Mouse (Mus musculus): ENCODE measurements around the gene Coro2b. TPM values are rescaled to one million over a fixed set of nuclear protein-coding genes. Genes with fewer than 3 reads are reported as not detected.

Gene Coro2b
- polyA plus RNA-seq, 1 experiment from 2014 or later = 15.3 TPM

GRCm38 (mm10) chr9:62466053-62466452 is 70.8 kb downstream of the Coro2b start:
- no peak for ATAC-seq (ENCODE audit: low FRiP score)
- WGBS = 90% methylated on average over 8 of the region's 8 CpGs
- H3K27me3 ChIP-seq (ENCODE audit: control insufficient read depth, insufficient read depth, low read length) = no peaks in the 10 kb centered on the region

DNA sequence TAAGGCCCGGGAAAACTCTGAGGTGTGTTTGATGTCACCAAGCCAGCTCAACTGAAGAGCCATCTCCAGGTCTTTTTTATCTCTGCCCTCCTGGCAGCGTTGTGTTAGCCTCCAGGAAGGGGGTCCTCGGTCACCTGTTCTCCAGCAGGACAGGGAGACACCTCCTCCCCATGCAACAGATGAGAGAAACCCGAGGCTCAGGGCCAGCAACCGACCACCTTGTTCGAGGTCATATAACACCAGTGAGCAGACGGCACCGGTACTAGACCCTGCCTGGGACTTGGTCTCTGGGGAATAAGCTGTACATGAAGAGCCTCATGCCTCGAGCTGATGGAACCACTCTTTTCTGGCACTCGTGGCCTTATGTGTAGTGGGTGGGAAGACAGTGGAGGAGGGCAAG is 72.1 kb downstream of the Coro2b start:
- no peaks in the 10 kb centered on the region for H3K36me3 ChIP-seq (ENCODE audit: control insufficient read depth, insufficient read depth, low read length)
- no peaks in the 10 kb centered on the region for H3K27me3 ChIP-seq (ENCODE audit: control insufficient read depth, insufficient read depth, low read length)
- 80% methylated on average over 10 of the region's 10 CpGs for WGBS
- H3K4me3 ChIP-seq (ENCODE audit: low read depth, low read length) = no peak overlapping the region
- no peak for DNase-seq (ENCODE audit: low spot score, missing footprints)
- no peak for ATAC-seq (ENCODE audit: low FRiP score)
- no peak overlapping the region for H3K9ac ChIP-seq (ENCODE audit: low read length)
- H3K4me2 ChIP-seq = no peak overlapping the region
- H3K27ac ChIP-seq (ENCODE audit: low read depth, low read length) = no peak overlapping the region
- H3K9me3 ChIP-seq (ENCODE audit: control insufficient read depth, low read length) = no peaks in the 10 kb centered on the region
- H3K4me1 ChIP-seq (ENCODE audit: control insufficient read depth, insufficient read depth, low read length) = peaks cover 7% of the 10 kb centered on the region

More at GRCm38 (mm10) chr9:62466053-62466452, 70.8 kb downstream of the Coro2b start:
- Histone ChIP-seq H3K4me1 (ENCODE audit: control insufficient read depth, insufficient read depth, low read length) (peaks cover 7% of the 10 kb centered on the region), H3K4me2 (no peak overlapping the region), H3K9ac (ENCODE audit: low read length) (no peak overlapping the region), H3K9me3 (ENCODE audit: control insufficient read depth, low read length) (no peaks in the 10 kb centered on the region), H3K4me3 (ENCODE audit: low read depth, low read length) (no peak overlapping the region), H3K27ac (ENCODE audit: low read depth, low read length) (no peak overlapping the region), H3K36me3 (ENCODE audit: control insufficient read depth, insufficient read depth, low read length) (no peaks in the 10 kb centered on the region)
- DNase-seq (ENCODE audit: low spot score, missing footprints) = no peak

DNA sequence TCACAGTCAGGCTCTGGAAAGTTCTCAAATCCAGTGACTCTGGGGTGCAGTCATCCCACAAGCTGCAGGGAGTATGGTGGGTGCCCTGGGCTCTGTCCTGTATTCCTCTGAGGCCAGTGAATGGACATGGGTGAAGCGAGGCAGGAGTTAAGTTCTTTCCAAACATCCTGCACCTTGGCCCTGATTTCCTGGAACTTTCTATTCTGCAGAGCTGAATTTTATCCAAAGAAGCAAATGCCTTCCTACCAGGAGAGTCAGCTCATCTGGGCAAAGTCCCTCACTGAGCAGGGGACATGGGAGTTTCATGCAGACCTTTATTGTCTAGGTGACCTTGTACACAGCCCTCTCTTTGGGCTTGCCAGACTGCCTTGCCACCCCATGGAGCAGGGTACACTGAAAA is 75.1 kb downstream of the Coro2b start:
- DNase-seq (ENCODE audit: low spot score, missing footprints) = peak; percentile 49
- no peak overlapping the region for H3K27ac ChIP-seq (ENCODE audit: low read depth, low read length)
- no peaks in the 10 kb centered on the region for H3K9me3 ChIP-seq (ENCODE audit: control insufficient read depth, low read length)
- H3K9ac ChIP-seq (ENCODE audit: low read length) = no peak overlapping the region
- no peaks in the 10 kb centered on the region for H3K36me3 ChIP-seq (ENCODE audit: control insufficient read depth, insufficient read depth, low read length)
- H3K4me3 ChIP-seq (ENCODE audit: low read depth, low read length) = no peak overlapping the region
- 96% methylated on average over 1 of the region's 1 CpGs for WGBS
- H3K4me2 ChIP-seq = no peak overlapping the region
- H3K4me1 ChIP-seq (ENCODE audit: control insufficient read depth, insufficient read depth, low read length) = no peaks in the 10 kb centered on the region
- no peaks in the 10 kb centered on the region for H3K27me3 ChIP-seq (ENCODE audit: control insufficient read depth, insufficient read depth, low read length)
- no peak for ATAC-seq (ENCODE audit: low FRiP score)

- DNase-seq (ENCODE audit: low spot score, missing footprints) (no peak), ATAC-seq (ENCODE audit: low FRiP score) (no peak)
- H3K27ac ChIP-seq (ENCODE audit: low read depth, low read length) = no peak overlapping the region
- H3K9ac ChIP-seq (ENCODE audit: low read length) = no peak overlapping the region
- no peak overlapping the region for H3K4me2 ChIP-seq
- H3K9me3 ChIP-seq (ENCODE audit: control insufficient read depth, low read length) = no peaks in the 10 kb centered on the region
- H3K4me1 ChIP-seq (ENCODE audit: control insufficient read depth, insufficient read depth, low read length) = no peaks in the 10 kb centered on the region
- WGBS = 85% methylated on average over 8 of the region's 8 CpGs
- no peaks in the 10 kb centered on the region for H3K36me3 ChIP-seq (ENCODE audit: control insufficient read depth, insufficient read depth, low read length)
- H3K27me3 ChIP-seq (ENCODE audit: control insufficient read depth, insufficient read depth, low read length) = no peaks in the 10 kb centered on the region
- H3K4me3 ChIP-seq (ENCODE audit: low read depth, low read length) = no peak overlapping the region
Observed at GRCm38 (mm10) chr9:62461095-62461494, 75.7 kb downstream of the Coro2b start.

DNA sequence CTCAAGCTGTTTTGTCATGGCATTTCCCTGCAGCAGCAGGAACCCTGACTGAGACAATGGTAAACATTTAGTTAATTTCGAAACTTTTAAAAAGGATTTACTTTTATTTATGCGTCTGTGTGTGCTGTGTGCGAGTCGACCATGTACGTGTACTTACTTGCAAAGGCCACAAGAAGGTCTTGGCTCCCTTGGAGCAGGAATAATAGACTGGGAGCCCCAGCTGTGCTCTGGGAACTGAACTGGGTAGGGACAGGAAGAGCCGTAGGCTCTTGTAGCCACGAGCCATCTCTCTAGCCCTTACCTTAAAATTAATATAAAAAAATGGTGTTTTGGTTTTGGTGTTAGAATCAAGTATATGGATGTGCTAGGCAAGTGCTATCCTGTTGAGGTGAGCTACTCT is 76.8 kb downstream of the Coro2b start:
- WGBS = 71% methylated on average over 7 of the region's 7 CpGs
- Histone ChIP-seq H3K4me3 (ENCODE audit: low read depth, low read length) (no peak overlapping the region), H3K27me3 (ENCODE audit: control insufficient read depth, insufficient read depth, low read length) (no peaks in the 10 kb centered on the region), H3K9ac (ENCODE audit: low read length) (no peak overlapping the region), H3K9me3 (ENCODE audit: control insufficient read depth, low read length) (no peaks in the 10 kb centered on the region), H3K27ac (ENCODE audit: low read depth, low read length) (no peak overlapping the region), H3K4me2 (no peak overlapping the region), H3K4me1 (ENCODE audit: control insufficient read depth, insufficient read depth, low read length) (no peaks in the 10 kb centered on the region; the same call in 1 of the 2 replicates), H3K36me3 (ENCODE audit: control insufficient read depth, insufficient read depth, low read length) (no peaks in the 10 kb centered on the region)
- DNase-seq (ENCODE audit: low spot score, missing footprints) = no peak
- no peak for ATAC-seq (ENCODE audit: low FRiP score)

GRCm38 (mm10) chr9:62458457-62458856 is 78.4 kb downstream of the Coro2b start:
- H3K9me3 ChIP-seq (ENCODE audit: control insufficient read depth, low read length) = no peaks in the 10 kb centered on the region
- no peaks in the 10 kb centered on the region for H3K27me3 ChIP-seq (ENCODE audit: control insufficient read depth, insufficient read depth, low read length)
- H3K9ac ChIP-seq (ENCODE audit: low read length) = no peak overlapping the region
- H3K4me2 ChIP-seq = no peak overlapping the region
- no peak overlapping the region for H3K27ac ChIP-seq (ENCODE audit: low read depth, low read length)
- no peak overlapping the region for H3K4me3 ChIP-seq (ENCODE audit: low read depth, low read length)
- H3K36me3 ChIP-seq (ENCODE audit: control insufficient read depth, insufficient read depth, low read length) = no peaks in the 10 kb centered on the region
- DNase-seq (ENCODE audit: low spot score, missing footprints) (no peak), ATAC-seq (ENCODE audit: low FRiP score) (no peak)
- WGBS = 97% methylated on average over 3 of the region's 3 CpGs
- H3K4me1 ChIP-seq (ENCODE audit: control insufficient read depth, insufficient read depth, low read length) = no peaks in the 10 kb centered on the region; the same call in 1 of the 2 replicates

GRCm38 (mm10) chr9:62456015-62456414 is 80.8 kb downstream of the Coro2b start:
- DNase-seq (ENCODE audit: low spot score, missing footprints) (no peak), ATAC-seq (ENCODE audit: low FRiP score) (peak; percentile 58; the same call in 1 of the 2 replicates)
- H3K27me3 ChIP-seq (ENCODE audit: control insufficient read depth, insufficient read depth, low read length) = no peaks in the 10 kb centered on the region
- H3K36me3 ChIP-seq (ENCODE audit: control insufficient read depth, insufficient read depth, low read length) = no peaks in the 10 kb centered on the region
- H3K9me3 ChIP-seq (ENCODE audit: control insufficient read depth, low read length) = no peaks in the 10 kb centered on the region
- 61% methylated on average over 5 of the region's 5 CpGs for WGBS
- H3K9ac ChIP-seq (ENCODE audit: low read length) = no peak overlapping the region
- no peaks in the 10 kb centered on the region; the same call in 1 of the 2 replicates for H3K4me1 ChIP-seq (ENCODE audit: control insufficient read depth, insufficient read depth, low read length)
- no peak overlapping the region for H3K4me3 ChIP-seq (ENCODE audit: low read depth, low read length)
- H3K4me2 ChIP-seq = no peak overlapping the region
- no peak overlapping the region for H3K27ac ChIP-seq (ENCODE audit: low read depth, low read length)

DNA sequence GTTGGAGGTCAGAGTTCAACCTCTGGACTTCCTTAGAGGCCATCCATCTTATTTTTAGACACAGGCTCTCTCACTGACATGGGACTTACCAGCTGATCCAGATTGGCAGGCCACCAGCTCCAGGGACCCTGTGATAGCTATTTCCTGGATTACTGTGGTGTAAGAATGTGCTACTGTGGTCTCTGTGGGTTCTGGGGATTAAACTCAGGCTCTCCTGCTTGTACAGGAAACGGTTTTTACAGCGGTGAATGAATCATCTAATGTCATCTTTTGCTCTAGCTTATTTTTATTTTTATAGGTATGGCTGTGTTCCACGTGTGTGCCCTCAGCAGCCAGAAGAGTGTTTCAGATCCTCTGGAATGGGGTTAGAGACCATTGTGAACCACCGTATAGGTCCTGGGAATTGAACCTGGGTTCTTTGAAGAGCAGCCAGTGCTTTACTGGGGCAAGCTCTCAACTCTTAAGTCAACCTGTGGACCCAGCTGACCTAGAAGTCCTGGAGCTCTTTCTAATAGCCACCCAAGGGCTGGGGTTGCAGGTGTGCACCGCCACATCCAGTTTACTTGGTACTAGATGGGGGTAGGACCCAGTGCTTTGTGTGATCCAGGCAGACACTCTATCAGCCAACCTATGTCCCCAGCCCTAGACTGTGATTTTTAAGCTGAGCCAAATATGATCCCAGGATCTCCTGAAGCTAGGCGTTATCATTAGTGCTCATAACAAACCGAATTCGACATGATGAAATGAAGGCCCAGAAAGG is 81.5 kb downstream of the Coro2b start:
- DNase-seq (ENCODE audit: low spot score, missing footprints) (no peak), ATAC-seq (ENCODE audit: low FRiP score) (no peak)
- Histone ChIP-seq H3K4me1 (ENCODE audit: control insufficient read depth, insufficient read depth, low read length) (no peaks in the 10 kb centered on the region; the same call in 1 of the 2 replicates), H3K4me3 (ENCODE audit: low read depth, low read length) (no peak overlapping the region), H3K4me2 (no peak overlapping the region), H3K27me3 (ENCODE audit: control insufficient read depth, insufficient read depth, low read length) (no peaks in the 10 kb centered on the region), H3K36me3 (ENCODE audit: control insufficient read depth, insufficient read depth, low read length) (no peaks in the 10 kb centered on the region), H3K9me3 (ENCODE audit: control insufficient read depth, low read length) (no peaks in the 10 kb centered on the region), H3K27ac (ENCODE audit: low read depth, low read length) (no peak overlapping the region), H3K9ac (ENCODE audit: low read length) (no peak overlapping the region)
- WGBS = 90% methylated on average over 8 of the region's 8 CpGs

- H3K36me3 ChIP-seq (ENCODE audit: control insufficient read depth, insufficient read depth, low read length) = no peaks in the 10 kb centered on the region
- no peak overlapping the region for H3K4me2 ChIP-seq
- H3K9ac ChIP-seq (ENCODE audit: low read length) = no peak overlapping the region
- no peak overlapping the region for H3K27ac ChIP-seq (ENCODE audit: low read depth, low read length)
- WGBS = 94% methylated on average over 8 of the region's 8 CpGs
- H3K27me3 ChIP-seq (ENCODE audit: control insufficient read depth, insufficient read depth, low read length) = no peaks in the 10 kb centered on the region
- ATAC-seq (ENCODE audit: low FRiP score) (no peak), DNase-seq (ENCODE audit: low spot score, missing footprints) (no peak)
- H3K4me1 ChIP-seq (ENCODE audit: control insufficient read depth, insufficient read depth, low read length) = no peaks in the 10 kb centered on the region; the same call in 1 of the 2 replicates
- no peak overlapping the region for H3K4me3 ChIP-seq (ENCODE audit: low read depth, low read length)
- H3K9me3 ChIP-seq (ENCODE audit: control insufficient read depth, low read length) = no peaks in the 10 kb centered on the region
Observed at GRCm38 (mm10) chr9:62452373-62452993, 84.4 kb downstream of the Coro2b start.
